Mouse (Mus musculus) forebrain, embryonic 14.5 days (tissue): Measurements from ENCODE around the gene Gramd1c. TPM values are rescaled to one million over a fixed set of nuclear protein-coding genes. Genes with fewer than 3 reads are reported as not detected.
A peak's percentile ranks its signal among the peaks of the same experiment; 100 is the strongest.

Experiments used
- ATAC-seq: fragments of 200-750 bp; cut with Nextera tagmentation; 2 replicates; pipeline ENCODE4 v1.8.0; 2017; ENCODE audit warnings: mild to moderate bottlenecking, moderate library complexity
- DNase-seq: peaks from one replicate; pipeline ENCODE4 v3.0.0-alpha.2; 2015; ENCODE audit warnings: low spot score
- H3K27ac ChIP-seq: fragments of 300-500 bp; sonication (generic); 2 replicates; pipeline ENCODE4 v1.5.1; 2014; ENCODE audit warnings: low read depth, mild to moderate bottlenecking, control low read depth, low read length, moderate library complexity
- H3K27me3 ChIP-seq: fragments of 300-500 bp; sonication (generic); replicated peaks from 2 replicates; pipeline ENCODE4 v1.6.1; 2014; ENCODE audit warnings: low read length, control low read depth, mixed read lengths; ENCODE audit not compliant: control insufficient read depth, insufficient read depth
- H3K36me3 ChIP-seq: fragments of 300-500 bp; sonication (generic); 2 replicates; pipeline ENCODE4 v1.6.1; 2014; ENCODE audit warnings: low read length, control low read depth; ENCODE audit not compliant: control insufficient read depth, insufficient read depth
- H3K4me1 ChIP-seq: fragments of 300-500 bp; sonication (generic); 2 replicates; pipeline ENCODE4 v1.6.1; 2014; ENCODE audit warnings: antibody characterized with exemption, low read length, control low read depth; ENCODE audit not compliant: control insufficient read depth, insufficient read depth
- H3K4me2 ChIP-seq: fragments of 300-500 bp; sonication (generic); 2 replicates; pipeline ENCODE4 v1.6.1; 2014; ENCODE audit warnings: mild to moderate bottlenecking, control low read depth, low read length
- H3K4me3 ChIP-seq: fragments of 300-500 bp; sonication (generic); 2 replicates; pipeline ENCODE4 v1.5.1; 2014; ENCODE audit warnings: low read depth, low read length, control low read depth
- H3K9ac ChIP-seq: fragments of 300-500 bp; sonication (generic); 2 replicates; pipeline ENCODE4 v1.6.1; 2014; ENCODE audit warnings: mild to moderate bottlenecking, low read length, control low read depth, moderate library complexity
- H3K9me3 ChIP-seq: fragments of 300-500 bp; sonication (generic); replicated peaks from 2 replicates; pipeline ENCODE4 v1.6.1; 2016; ENCODE audit warnings: low read length, control low read depth, mixed read lengths; ENCODE audit not compliant: control insufficient read depth
- WGBS: fragments of 180-500 bp; shearing (Covaris S2); extraction: QIAGEN DNeasy Blood & Tissue Kit; methylation state at CpG from one replicate; pipeline ENCODE4 v1.1.7; 2014; 5-methylcytosine and 5-hydroxymethylcytosine counted together
- polyA plus RNA-seq: library from polyadenylated mRNA; unstranded; fragments of >200 nt; fragmentation: Nextera tagmentation; extraction: Ambion mirVana; gene quantifications from 2 replicates; pipeline ENCODE4 v1.2.1, GENCODE M21; 2014

The Gramd1c gene
- polyA plus RNA-seq, 1 experiment from 2014 or later: 2.3 TPM

GRCm38 (mm10) chr16:43958038-43958437 is 105.1 kb downstream of the Gramd1c start:
- H3K9ac ChIP-seq: no peak overlapping the region
- H3K4me2 ChIP-seq: no peak overlapping the region
- H3K4me3 ChIP-seq: no peak overlapping the region
- no peak overlapping the region for H3K27ac ChIP-seq
- DNase-seq (no peak), ATAC-seq (no peak)
- no peaks in the 10 kb centered on the region for H3K9me3 ChIP-seq
- H3K27me3 ChIP-seq: no peaks in the 10 kb centered on the region
- no peaks in the 10 kb centered on the region for H3K4me1 ChIP-seq
- H3K36me3 ChIP-seq: 0 out of 2 replicates have a peak, but pooled peaks cover 3% of the 10 kb centered on the region
- 79% methylated on average over 4 of the region's 4 CpGs for WGBS

GRCm38 (mm10) chr16:43954913-43955312 is 108.2 kb downstream of the Gramd1c start:
- no peak for ATAC-seq
- DNase-seq: no peak

GRCm38 (mm10) chr16:43951591-43951990 is 111.6 kb downstream of the Gramd1c start:
- 92% methylated on average over 4 of the region's 4 CpGs for WGBS
- no peak for DNase-seq

More at GRCm38 (mm10) chr16:43954913-43955312, 108.2 kb downstream of the Gramd1c start:
- no peaks in the 10 kb centered on the region for H3K9me3 ChIP-seq
- 0 out of 2 replicates have a peak, but pooled peaks cover 3% of the 10 kb centered on the region for H3K36me3 ChIP-seq
- whole genome bisulfite sequencing: 82% methylated on average over 6 of the region's 6 CpGs
- no peaks in the 10 kb centered on the region for H3K27me3 ChIP-seq
- H3K4me3 ChIP-seq: no peak overlapping the region
- H3K9ac ChIP-seq: no peak overlapping the region
- H3K4me2 ChIP-seq: no peak overlapping the region
- no peaks in the 10 kb centered on the region for H3K4me1 ChIP-seq
- no peak overlapping the region for H3K27ac ChIP-seq

GRCm38 (mm10) chr16:43945869-43946268 is 117.3 kb downstream of the Gramd1c start:
- Histone ChIP-seq H3K4me2 (no peak overlapping the region), H3K9me3 (no peaks in the 10 kb centered on the region), H3K4me1 (no peaks in the 10 kb centered on the region), H3K27ac (no peak overlapping the region), H3K27me3 (no peaks in the 10 kb centered on the region), H3K36me3 (no peaks in the 10 kb centered on the region), H3K4me3 (no peak overlapping the region), H3K9ac (no peak overlapping the region)
- ATAC-seq: no peak
- DNase-seq: no peak
- WGBS: 76% methylated on average over 3 of the region's 3 CpGs

More at GRCm38 (mm10) chr16:43951591-43951990, 111.6 kb downstream of the Gramd1c start:
- no peak overlapping the region for H3K27ac ChIP-seq
- ATAC-seq: no peak
- H3K36me3 ChIP-seq: no peaks in the 10 kb centered on the region
- H3K4me2 ChIP-seq: no peak overlapping the region
- no peaks in the 10 kb centered on the region for H3K4me1 ChIP-seq
- no peak overlapping the region for H3K4me3 ChIP-seq
- H3K9me3 ChIP-seq: no peaks in the 10 kb centered on the region
- no peak overlapping the region for H3K9ac ChIP-seq
- H3K27me3 ChIP-seq: no peaks in the 10 kb centered on the region

- DNase-seq: no peak
- 82% methylated on average over 3 of the region's 3 CpGs for WGBS
- Histone ChIP-seq H3K27ac (no peak overlapping the region), H3K36me3 (no peaks in the 10 kb centered on the region), H3K4me1 (no peaks in the 10 kb centered on the region), H3K9me3 (no peaks in the 10 kb centered on the region), H3K4me3 (no peak overlapping the region), H3K9ac (no peak overlapping the region), H3K27me3 (no peaks in the 10 kb centered on the region), H3K4me2 (no peak overlapping the region)
- ATAC-seq: no peak
Measured at GRCm38 (mm10) chr16:43945351-43945750, 117.8 kb downstream of the Gramd1c start.

GRCm38 (mm10) chr16:43940846-43941245 is 122.3 kb downstream of the Gramd1c start:
- Histone ChIP-seq H3K9ac (no peak overlapping the region), H3K4me1 (no peaks in the 10 kb centered on the region), H3K36me3 (no peaks in the 10 kb centered on the region), H3K4me2 (no peak overlapping the region), H3K9me3 (no peaks in the 10 kb centered on the region), H3K4me3 (no peak overlapping the region), H3K27ac (no peak overlapping the region), H3K27me3 (no peaks in the 10 kb centered on the region)
- ATAC-seq (no peak), DNase-seq (no peak)
- 88% methylated on average over 4 of the region's 4 CpGs for WGBS

- Histone ChIP-seq H3K36me3 (no peaks in the 10 kb centered on the region), H3K27ac (no peak overlapping the region), H3K9me3 (no peaks in the 10 kb centered on the region), H3K27me3 (no peaks in the 10 kb centered on the region), H3K4me2 (no peak overlapping the region), H3K4me1 (no peaks in the 10 kb centered on the region), H3K4me3 (no peak overlapping the region), H3K9ac (no peak overlapping the region)
- ATAC-seq (0 out of 2 replicates have a peak, but pooled peaks have one; percentile 46), DNase-seq (no peak)
- WGBS: 73% methylated on average over 3 of the region's 3 CpGs
Measured at GRCm38 (mm10) chr16:43935892-43936291, 127.3 kb downstream of the Gramd1c start.

- Histone ChIP-seq H3K9ac (no peak overlapping the region), H3K9me3 (no peaks in the 10 kb centered on the region), H3K27ac (no peak overlapping the region), H3K4me1 (no peaks in the 10 kb centered on the region), H3K27me3 (no peaks in the 10 kb centered on the region), H3K4me3 (no peak overlapping the region), H3K4me2 (no peak overlapping the region), H3K36me3 (no peaks in the 10 kb centered on the region)
- DNase-seq (peak; percentile 55), ATAC-seq (no peak)
- 62% methylated on average over 3 of the region's 3 CpGs for WGBS
Measured at GRCm38 (mm10) chr16:43935367-43935766, 127.8 kb downstream of the Gramd1c start.

- Histone ChIP-seq H3K4me1 (no peaks in the 10 kb centered on the region), H3K27ac (no peak overlapping the region), H3K4me3 (no peak overlapping the region), H3K36me3 (no peaks in the 10 kb centered on the region), H3K27me3 (no peaks in the 10 kb centered on the region), H3K4me2 (no peak overlapping the region), H3K9ac (no peak overlapping the region), H3K9me3 (no peaks in the 10 kb centered on the region)
- no peak for DNase-seq
- WGBS: 90% methylated on average over 8 of the region's 8 CpGs
- no peak for ATAC-seq
Measured at GRCm38 (mm10) chr16:43934856-43935255, 128.3 kb downstream of the Gramd1c start.
